Mouse (Mus musculus) A20 (cell line): ENCODE data around the gene Map3k1.
A peak's percentile ranks its signal among the peaks of the same experiment; 100 is the strongest.

Experiments used
- DNase-seq: peaks from one replicate; pipeline ENCODE4 v3.0.0-alpha.2; 2011; ENCODE audit warnings: low read depth, low spot score

The Map3k1 gene

GRCm38 (mm10) chr13:111808637-111809465 lies at the start of gene Map3k1:
Gene Map3k1, minus strand, starts transcription at chr13:111808993.
- peak; percentile 80 for DNase-seq

- DNase-seq: no peak
Measured at GRCm38 (mm10) chr13:111856786-111857455, 48.1 kb upstream of the Map3k1 start.

GRCm38 (mm10) chr13:111856232-111856631 lies 47.4 kb upstream of the Map3k1 start:
- no peak for DNase-seq

- no peak for DNase-seq
Measured at GRCm38 (mm10) chr13:111852451-111853224, 43.8 kb upstream of the Map3k1 start.

GRCm38 (mm10) chr13:111850046-111850837 lies 41.4 kb upstream of the Map3k1 start:
- no peak for DNase-seq

GRCm38 (mm10) chr13:111845471-111845870 lies 36.7 kb upstream of the Map3k1 start:
- no peak for DNase-seq

- DNase-seq: no peak
Measured at GRCm38 (mm10) chr13:111844313-111844712, 35.5 kb upstream of the Map3k1 start.

- no peak for DNase-seq
Measured at GRCm38 (mm10) chr13:111835787-111836186, 27.0 kb upstream of the Map3k1 start.

GRCm38 (mm10) chr13:111834613-111835012 lies 25.8 kb upstream of the Map3k1 start:
- DNase-seq: no peak

- no peak for DNase-seq
Measured at GRCm38 (mm10) chr13:111829473-111829872, 20.7 kb upstream of the Map3k1 start.

GRCm38 (mm10) chr13:111827481-111827880 lies 18.7 kb upstream of the Map3k1 start:
- DNase-seq: no peak

- DNase-seq: no peak
Measured at GRCm38 (mm10) chr13:111824178-111824577, 15.4 kb upstream of the Map3k1 start.

- DNase-seq: peak; percentile 62
Measured at GRCm38 (mm10) chr13:111821727-111822375, 13.1 kb upstream of the Map3k1 start.

GRCm38 (mm10) chr13:111819618-111820385 lies 11.0 kb upstream of the Map3k1 start:
- peak; percentile 71 for DNase-seq

GRCm38 (mm10) chr13:111819106-111819505 lies 10.3 kb upstream of the Map3k1 start:
- DNase-seq: no peak

GRCm38 (mm10) chr13:111818216-111818903 lies 9.6 kb upstream of the Map3k1 start:
- DNase-seq: no peak

- no peak for DNase-seq
Measured at GRCm38 (mm10) chr13:111817773-111818172, 9.0 kb upstream of the Map3k1 start.

GRCm38 (mm10) chr13:111816431-111816830 lies 7.6 kb upstream of the Map3k1 start:
- DNase-seq: no peak

GRCm38 (mm10) chr13:111815486-111815885 lies 6.7 kb upstream of the Map3k1 start:
- no peak for DNase-seq
